10 mouse cellular contexts compared by ENCODE assay signal in genomic region chr2:69275875-69276274, GRCm38 (mm10).
DNase-seq lines count a peak whose midpoint lies in the region; ATAC-seq and TF ChIP-seq lines count a peak whose summit lies in the region.
"Had no signal": no experiment of that assay in that cellular context is flagged by ENCODE, and none has a peak within 500 bp of the region (broad histone marks: within the 10 kb centered on the region; RNA-seq: fewer than 3 reads in every experiment).

No protein-coding gene starts in this region.

- TF ChIP-seq CTCF in brain, embryonic 14.5 days (IDR thresholded peaks at IDR 0.05; ENCODE audit: borderline replicate concordance, extremely low read depth, insufficient read depth, insufficient read length): peak; percentile 47; the same call in 1 of the 2 replicates

- ATAC-seq in erythroblast, adult 5-6 weeks (replicated peaks; ENCODE audit: low FRiP score, poor library complexity, severe bottlenecking): no peak

- no peak overlapping the region for H3K4me3 ChIP-seq in ES-E14 (ENCODE audit: insufficient read depth in 1 of 2, low read depth in 1 of 2, low read length in 2 of 2, poor library complexity in 1 of 2, severe bottlenecking in 1 of 2)
- H3K4me3 ChIP-seq: embryonic facial prominence, embryonic 12.5 days; limb, embryonic 12.5 days had no signal

- H3K9ac ChIP-seq in ES-E14 (ENCODE audit: insufficient read depth, low read depth, low read length, poor library complexity, severe bottlenecking): no peak overlapping the region
- H3K9ac ChIP-seq: embryonic facial prominence, embryonic 12.5 days; limb, embryonic 12.5 days had no signal

- H3K36me3 ChIP-seq in ES-E14 (ENCODE audit: control insufficient read depth, insufficient read depth, low read length, poor library complexity, severe bottlenecking): no peaks in the 10 kb centered on the region
- H3K36me3 ChIP-seq: embryonic facial prominence, embryonic 12.5 days; limb, embryonic 12.5 days had no signal

- in situ Hi-C loops in ES-E14 (cut with MboI; ENCODE audit: low sequenced_read_pairs in 2 of 2, unreplicated experiment in 2 of 2): loop anchor here in 1 of 2 experiments (10.0 kb wide), 1 partner anchor 149 kb away; no protein-coding TSS in a partner anchor

- no peak for TF ChIP-seq POLR2A in brain, embryonic 14.5 days (IDR thresholded peaks at IDR 0.05; ENCODE audit: borderline replicate concordance, extremely low read depth, insufficient read depth, insufficient read length, poor library complexity, severe bottlenecking)

- H3K4me1 ChIP-seq in ES-E14 (ENCODE audit: control insufficient read depth in 2 of 2, insufficient read depth in 2 of 2, low read length in 2 of 2, poor library complexity in 1 of 2): no peaks in the 10 kb centered on the region
- H3K4me1 ChIP-seq: embryonic facial prominence, embryonic 12.5 days; limb, embryonic 12.5 days had no signal

- no peaks in the 10 kb centered on the region for H3K9me3 ChIP-seq in ES-E14 (ENCODE audit: control insufficient read depth, insufficient read depth, low read depth, low read length)
- H3K9me3 ChIP-seq: embryonic facial prominence, embryonic 12.5 days; limb, embryonic 12.5 days had no signal

- DNase-seq in layer of hippocampus, adult 9-11 months: peak; percentile 8
- no peak for DNase-seq in layer of hippocampus, postnatal 36 days
- DNase-seq in ES-E14 (ENCODE audit: low read depth, low spot score): peak; percentile 30
- peak; percentile 62 for DNase-seq in brain, embryonic 14.5 days (ENCODE audit: low read depth)
- DNase-seq in kidney, postnatal 36 days: peak; percentile 9 to 28
- DNase-seq in spleen, adult 18-20 months: no peak
- no peak for DNase-seq in urinary bladder, postnatal 36 days (ENCODE audit: low spot score in 2 of 2)

- no peak overlapping the region for H3K27ac ChIP-seq in ES-E14 (ENCODE audit: insufficient read depth, low read depth, low read length, poor library complexity, severe bottlenecking)
- H3K27ac ChIP-seq: embryonic facial prominence, embryonic 12.5 days; limb, embryonic 12.5 days had no signal

TF ChIP-seq in ES-E14, 5 proteins besides CTCF, POLR2A, EP300 and RAD21:
- TF ChIP-seq ZNF384 (IDR thresholded peaks at IDR 0.05; ENCODE audit: low read depth, low read length) (no peak), CHD2 (IDR thresholded peaks at IDR 0.05; ENCODE audit: low read depth, low read length) (no peak), HCFC1 (IDR thresholded peaks at IDR 0.05; ENCODE audit: borderline replicate concordance, insufficient read depth, low read length) (no peak), ZC3H11A (IDR thresholded peaks at IDR 0.05; ENCODE audit: borderline replicate concordance, low read depth, low read length) (peak; percentile 90)

Comparison
In these comparisons a context has a peak if more than half of its experiments do, and no peak if none do; other contexts are left out.
1. DNase-seq: peak in layer of hippocampus, adult 9-11 months (single experiment), ES-E14 (single experiment), brain, embryonic 14.5 days (single experiment) and kidney, postnatal 36 days (2 of 2); none in layer of hippocampus, postnatal 36 days (0 of 2), spleen, adult 18-20 months (0 of 2) and urinary bladder, postnatal 36 days (0 of 2).